Mouse (Mus musculus) embryonic facial prominence, embryonic 12.5 days (tissue): Measurements from ENCODE around the gene Tjp1. TPM values are rescaled to one million over a fixed set of nuclear protein-coding genes. Genes with fewer than 3 reads are reported as not detected.

Experiments
- ATAC-seq: fragments of 200-750 bp; cut with Nextera tagmentation; 2 replicates; pipeline ENCODE4 v1.8.0; 2017; ENCODE audit not compliant: insufficient number of reproducible peaks, insufficient read depth, low FRiP score, low TSS enrichment
- H3K27ac ChIP-seq: fragments of 300-500 bp; sonication (generic); 2 replicates; pipeline ENCODE4 v1.5.1; 2016; ENCODE audit warnings: mild to moderate bottlenecking
- H3K27me3 ChIP-seq: fragments of 300-500 bp; sonication (generic); 2 replicates; pipeline ENCODE4 v1.6.1; 2016; ENCODE audit warnings: mild to moderate bottlenecking, moderate library complexity
- H3K36me3 ChIP-seq: fragments of 300-500 bp; sonication (generic); 2 replicates; pipeline ENCODE4 v1.6.1; 2016; ENCODE audit warnings: mild to moderate bottlenecking
- H3K4me1 ChIP-seq: fragments of 300-500 bp; sonication (generic); 2 replicates; pipeline ENCODE4 v1.6.1; 2016
- H3K4me2 ChIP-seq: fragments of 300-500 bp; sonication (generic); replicated peaks from 2 replicates; pipeline ENCODE4 v1.6.1; 2016; ENCODE audit warnings: mild to moderate bottlenecking, moderate library complexity
- H3K4me3 ChIP-seq: fragments of 300-500 bp; sonication (generic); 2 replicates; pipeline ENCODE4 v1.5.1; 2016; ENCODE audit warnings: mild to moderate bottlenecking
- H3K9ac ChIP-seq: fragments of 300-500 bp; sonication (generic); 2 replicates; pipeline ENCODE4 v1.6.1; 2016; ENCODE audit warnings: mild to moderate bottlenecking, moderate library complexity
- H3K9me3 ChIP-seq: fragments of 300-500 bp; sonication (generic); 2 replicates; pipeline ENCODE4 v1.6.1; 2016; ENCODE audit warnings: mild to moderate bottlenecking, moderate library complexity
- WGBS: fragments of 180-500 bp; shearing (Covaris S2); methylation state at CpG from one replicate; pipeline ENCODE4 v1.1.7; 2016; 5-methylcytosine and 5-hydroxymethylcytosine counted together
- polyA plus RNA-seq: library from polyadenylated mRNA; unstranded; fragments of >200 nt; fragmentation: Nextera tagmentation; extraction: Ambion mirVana; gene quantifications from 2 replicates; pipeline ENCODE4 v1.2.1, GENCODE M21; 2016

Tjp1 gene
- polyA plus RNA-seq, 1 experiment from 2014 or later, result 27.6 TPM

- no peaks in the 10 kb centered on the region for H3K4me1 ChIP-seq
- H3K4me3 ChIP-seq, result no peak overlapping the region
- no peaks in the 10 kb centered on the region for H3K27me3 ChIP-seq
- 87% methylated on average over 5 of the region's 5 CpGs for WGBS
- no peak overlapping the region for H3K9ac ChIP-seq
- no peaks in the 10 kb centered on the region for H3K36me3 ChIP-seq
- H3K9me3 ChIP-seq, result no peaks in the 10 kb centered on the region
- H3K27ac ChIP-seq, result no peak overlapping the region
- no peak overlapping the region for H3K4me2 ChIP-seq
- no peak for ATAC-seq
Observed at GRCm38 (mm10) chr7:65402516-65402915, 125.1 kb downstream of the Tjp1 start.

GRCm38 (mm10) chr7:65401622-65402021 lies 126.0 kb downstream of the Tjp1 start:
- no peaks in the 10 kb centered on the region for H3K4me1 ChIP-seq
- H3K27me3 ChIP-seq, result no peaks in the 10 kb centered on the region
- H3K9ac ChIP-seq, result no peak overlapping the region
- no peaks in the 10 kb centered on the region for H3K9me3 ChIP-seq
- H3K4me3 ChIP-seq, result no peak overlapping the region
- ATAC-seq, result no peak
- H3K4me2 ChIP-seq, result no peak overlapping the region
- H3K27ac ChIP-seq, result no peak overlapping the region
- no peaks in the 10 kb centered on the region for H3K36me3 ChIP-seq

GRCm38 (mm10) chr7:65395891-65396290 lies 131.7 kb downstream of the Tjp1 start:
- Histone ChIP-seq H3K9ac (no peak overlapping the region), H3K9me3 (no peaks in the 10 kb centered on the region), H3K27ac (no peak overlapping the region), H3K4me2 (no peak overlapping the region), H3K4me1 (peaks cover 13% of the 10 kb centered on the region), H3K36me3 (no peaks in the 10 kb centered on the region), H3K4me3 (no peak overlapping the region), H3K27me3 (no peaks in the 10 kb centered on the region)
- no peak for ATAC-seq
- 76% methylated on average over 4 of the region's 4 CpGs for WGBS

GRCm38 (mm10) chr7:65395166-65395565 lies 132.4 kb downstream of the Tjp1 start:
- no peak for ATAC-seq
- Histone ChIP-seq H3K9me3 (no peaks in the 10 kb centered on the region), H3K27me3 (no peaks in the 10 kb centered on the region), H3K4me1 (peaks cover 13% of the 10 kb centered on the region), H3K27ac (no peak overlapping the region), H3K4me3 (no peak overlapping the region), H3K36me3 (no peaks in the 10 kb centered on the region), H3K9ac (no peak overlapping the region), H3K4me2 (no peak overlapping the region)
- WGBS, result 47% methylated on average over 5 of the region's 5 CpGs

GRCm38 (mm10) chr7:65394672-65395071 lies 132.9 kb downstream of the Tjp1 start:
- no peak overlapping the region for H3K27ac ChIP-seq
- H3K36me3 ChIP-seq, result no peaks in the 10 kb centered on the region
- 23% methylated on average over 2 of the region's 2 CpGs for WGBS
- no peak overlapping the region for H3K4me2 ChIP-seq
- peaks cover 13% of the 10 kb centered on the region for H3K4me1 ChIP-seq
- no peaks in the 10 kb centered on the region for H3K27me3 ChIP-seq
- H3K9me3 ChIP-seq, result no peaks in the 10 kb centered on the region
- ATAC-seq, result no peak
- H3K4me3 ChIP-seq, result no peak overlapping the region
- H3K9ac ChIP-seq, result no peak overlapping the region

- H3K27ac ChIP-seq, result no peak overlapping the region
- no peaks in the 10 kb centered on the region for H3K27me3 ChIP-seq
- H3K36me3 ChIP-seq, result no peaks in the 10 kb centered on the region
- WGBS, result 4% methylated on average over 17 of the region's 17 CpGs
- H3K9me3 ChIP-seq, result no peaks in the 10 kb centered on the region
- H3K4me1 ChIP-seq, result peaks cover 13% of the 10 kb centered on the region
- peak overlapping the region; percentile 12; the same call in 1 of the 2 replicates for H3K4me3 ChIP-seq
- no peak overlapping the region for H3K9ac ChIP-seq
- ATAC-seq, result no peak
- H3K4me2 ChIP-seq, result peak overlapping the region; percentile 46
Observed at GRCm38 (mm10) chr7:65393704-65394452, 133.7 kb downstream of the Tjp1 start.

GRCm38 (mm10) chr7:65392986-65393385 lies 134.6 kb downstream of the Tjp1 start:
- Histone ChIP-seq H3K9me3 (no peaks in the 10 kb centered on the region), H3K27me3 (no peaks in the 10 kb centered on the region), H3K4me3 (no peak overlapping the region), H3K36me3 (no peaks in the 10 kb centered on the region), H3K27ac (no peak overlapping the region), H3K9ac (no peak overlapping the region), H3K4me2 (no peak overlapping the region), H3K4me1 (peaks cover 13% of the 10 kb centered on the region)
- ATAC-seq, result no peak
- 65% methylated on average over 9 of the region's 9 CpGs for WGBS

GRCm38 (mm10) chr7:65389539-65389938 lies 138.0 kb downstream of the Tjp1 start:
- 91% methylated on average over 7 of the region's 7 CpGs for WGBS
- Histone ChIP-seq H3K27ac (no peak overlapping the region), H3K4me1 (peaks cover 10% of the 10 kb centered on the region), H3K36me3 (no peaks in the 10 kb centered on the region), H3K27me3 (no peaks in the 10 kb centered on the region), H3K9ac (no peak overlapping the region), H3K9me3 (no peaks in the 10 kb centered on the region), H3K4me3 (no peak overlapping the region), H3K4me2 (no peak overlapping the region)
- no peak for ATAC-seq

GRCm38 (mm10) chr7:65388243-65389013 lies 139.2 kb downstream of the Tjp1 start:
- ATAC-seq, result no peak
- WGBS, result 76% methylated on average over 8 of the region's 8 CpGs

GRCm38 (mm10) chr7:65387560-65388175 lies 139.9 kb downstream of the Tjp1 start:
- Histone ChIP-seq H3K9me3 (no peaks in the 10 kb centered on the region), H3K4me2 (no peak overlapping the region), H3K36me3 (no peaks in the 10 kb centered on the region), H3K9ac (no peak overlapping the region), H3K27me3 (no peaks in the 10 kb centered on the region), H3K4me3 (no peak overlapping the region), H3K4me1 (no peaks in the 10 kb centered on the region), H3K27ac (no peak overlapping the region)
- 75% methylated on average over 7 of the region's 7 CpGs for WGBS
- no peak for ATAC-seq

More at GRCm38 (mm10) chr7:65388243-65389013, 139.2 kb downstream of the Tjp1 start:
- Histone ChIP-seq H3K4me3 (no peak overlapping the region), H3K9me3 (no peaks in the 10 kb centered on the region), H3K4me1 (no peaks in the 10 kb centered on the region; the same call in 1 of the 2 replicates), H3K27me3 (no peaks in the 10 kb centered on the region), H3K27ac (0 out of 2 replicates have a peak overlapping the region, but pooled peaks have one; percentile 11), H3K4me2 (no peak overlapping the region), H3K9ac (no peak overlapping the region), H3K36me3 (no peaks in the 10 kb centered on the region)

GRCm38 (mm10) chr7:65384775-65385174 lies 142.8 kb downstream of the Tjp1 start:
- Histone ChIP-seq H3K36me3 (no peaks in the 10 kb centered on the region), H3K9ac (no peak overlapping the region), H3K4me1 (no peaks in the 10 kb centered on the region), H3K4me2 (no peak overlapping the region), H3K4me3 (no peak overlapping the region), H3K9me3 (no peaks in the 10 kb centered on the region), H3K27me3 (no peaks in the 10 kb centered on the region), H3K27ac (no peak overlapping the region)
- WGBS, result 93% methylated on average over 7 of the region's 7 CpGs
- ATAC-seq, result no peak
